Mouse (Mus musculus) heart, postnatal 14 days (tissue): ENCODE measurements around the gene Tbc1d9. TPM values are rescaled to one million over a fixed set of nuclear protein-coding genes. Genes with fewer than 3 reads are reported as not detected.

ENCODE experiments used
- DNase-seq, 2 experiments: peaks; one replicate each; pipeline ENCODE4 v3.0.0; 2021 to 2022
- intact Hi-C: fragments of 180-260 bp; cut with DNase I; formaldehyde crosslinking; loops from one replicate; pipeline ENCODE4 v1.15.1; 2025
- total RNA-seq, 2 experiments: library from RNA; stranded (reverse); gene quantifications; 2 replicates each; pipeline ENCODE4 v1.2.3; 2021

The Tbc1d9 gene
- total RNA-seq, 2 experiments from 2014 or later = 3.4 to 3.6 TPM

GRCm38 (mm10) chr8:83220746-83221145, 55.6 kb downstream of the Tbc1d9 start:
- intact Hi-C loops = no loop called here
- DNase-seq = no peak

GRCm38 (mm10) chr8:83224754-83225416, 59.7 kb downstream of the Tbc1d9 start:
- intact Hi-C loops = no loop called here
- no peak for DNase-seq

GRCm38 (mm10) chr8:83225598-83225997, 60.4 kb downstream of the Tbc1d9 start:
- intact Hi-C loops = no loop called here
- DNase-seq = no peak

GRCm38 (mm10) chr8:83227336-83227735, 62.2 kb downstream of the Tbc1d9 start:
- intact Hi-C loops = no loop called here
- no peak for DNase-seq

GRCm38 (mm10) chr8:83233099-83233498, 67.9 kb downstream of the Tbc1d9 start:
- intact Hi-C loops = no loop called here

GRCm38 (mm10) chr8:83239341-83239740, 74.2 kb downstream of the Tbc1d9 start:
- no peak for DNase-seq
- intact Hi-C loops = no loop called here

More at GRCm38 (mm10) chr8:83233099-83233498, 67.9 kb downstream of the Tbc1d9 start:
- DNase-seq = no peak

GRCm38 (mm10) chr8:83244151-83244550, 79.0 kb downstream of the Tbc1d9 start:
- intact Hi-C loops = no loop called here
- DNase-seq = no peak

GRCm38 (mm10) chr8:83250858-83251257, 85.7 kb downstream of the Tbc1d9 start:
- intact Hi-C loops = loop anchor here (10.0 kb wide), 1 partner anchor 386 kb away; the partner anchor contains the start of gene Rnf150
- no peak for DNase-seq

GRCm38 (mm10) chr8:83251362-83252246, 86.5 kb downstream of the Tbc1d9 start:
- intact Hi-C loops = loop anchor here (10.0 kb wide), 1 partner anchor 387 kb away; the partner anchor contains the start of gene Rnf150
- DNase-seq = no peak

GRCm38 (mm10) chr8:83252791-83253190, 87.6 kb downstream of the Tbc1d9 start:
- intact Hi-C loops = loop anchor here (10.0 kb wide), 1 partner anchor 388 kb away; the partner anchor contains the start of gene Rnf150
- no peak for DNase-seq

- intact Hi-C loops = loop anchor here (10.0 kb wide), 1 partner anchor 393 kb away; the partner anchor contains the start of gene Rnf150
Measured at GRCm38 (mm10) chr8:83257631-83258030, 92.5 kb downstream of the Tbc1d9 start.

GRCm38 (mm10) chr8:83260418-83261215, 95.5 kb downstream of the Tbc1d9 start:
- intact Hi-C loops = loop anchor here (1.0 to 5.0 kb wide), 3 partner anchors 82 to 190 kb away; no protein-coding TSS in a partner anchor
- DNase-seq = peak; percentile 58 to 76

More at GRCm38 (mm10) chr8:83257631-83258030, 92.5 kb downstream of the Tbc1d9 start:
- no peak for DNase-seq

- DNase-seq = no peak
Measured at GRCm38 (mm10) chr8:83271172-83271571, 106.0 kb downstream of the Tbc1d9 start.

GRCm38 (mm10) chr8:83272464-83272863, 107.3 kb downstream of the Tbc1d9 start:
- intact Hi-C loops = no loop called here
- no peak for DNase-seq

More at GRCm38 (mm10) chr8:83271172-83271571, 106.0 kb downstream of the Tbc1d9 start:
- intact Hi-C loops = no loop called here

- intact Hi-C loops = no loop called here
- DNase-seq = no peak
Measured at GRCm38 (mm10) chr8:83274470-83274869, 109.3 kb downstream of the Tbc1d9 start.

GRCm38 (mm10) chr8:83278431-83278830, 113.3 kb downstream of the Tbc1d9 start:
- intact Hi-C loops = no loop called here
- peak in 1 of 2 experiments; percentile 47 for DNase-seq

- no peak for DNase-seq
- intact Hi-C loops = no loop called here
Measured at GRCm38 (mm10) chr8:83285391-83285790, 120.2 kb downstream of the Tbc1d9 start.

- DNase-seq = no peak
- intact Hi-C loops = no loop called here
Measured at GRCm38 (mm10) chr8:83290176-83290575, 125.0 kb downstream of the Tbc1d9 start, which contains the start of gene Ucp1. Ucp1 (plus strand) TSS chr8:83290352.

- DNase-seq = no peak
- intact Hi-C loops = no loop called here
Measured at GRCm38 (mm10) chr8:83297375-83297774, 132.2 kb downstream of the Tbc1d9 start.

- intact Hi-C loops = loop anchor here (5.0 kb wide), 1 partner anchor 42 kb away; no protein-coding TSS in a partner anchor
- peak in 1 of 2 experiments; percentile 11 for DNase-seq
Measured at GRCm38 (mm10) chr8:83300135-83300534, 135.0 kb downstream of the Tbc1d9 start.
